Mouse (Mus musculus) E14TG2a.4 (cell line): ENCODE results near the gene Poc5.

ENCODE experiments used
- H3K27me3 ChIP-seq: 2 replicates; pipeline ENCODE4 v1.6.1; 2014; ENCODE audit warnings: low read length, control low read depth; ENCODE audit not compliant: insufficient read depth
- H3K36me3 ChIP-seq: 2 replicates; pipeline ENCODE4 v1.6.1; 2014; ENCODE audit warnings: low read length, control low read depth; ENCODE audit not compliant: insufficient read depth
- H3K4me1 ChIP-seq: replicated peaks from 2 replicates; pipeline ENCODE4 v1.6.1; 2014; ENCODE audit warnings: low read depth, low read length, control low read depth
- H3K4me3 ChIP-seq: replicated peaks from 2 replicates; pipeline ENCODE4 v1.5.1; 2014; ENCODE audit warnings: mild to moderate bottlenecking, low read length
- H3K9me3 ChIP-seq: 2 replicates; pipeline ENCODE4 v1.6.1; 2014; ENCODE audit warnings: low read length, control low read depth
- CTCF ChIP-seq: conservative IDR thresholded peaks from 2 replicates; pipeline ENCODE4 v1.5.1; 2014; ENCODE audit warnings: low read length
- NANOG ChIP-seq: IDR thresholded peaks from 2 replicates; pipeline ENCODE4 v1.6.1; 2014; ENCODE audit warnings: borderline replicate concordance, low read length, mixed read lengths
- POU5F1 ChIP-seq: IDR thresholded peaks from 2 replicates; pipeline ENCODE4 v1.6.1; 2014; ENCODE audit warnings: low read length, borderline replicate concordance

Gene Poc5

GRCm38 (mm10) chr13:96457566-96457965, 69.5 kb downstream of the Poc5 start:
- Histone ChIP-seq H3K4me1 (no peaks in the 10 kb centered on the region), H3K9me3 (no peaks in the 10 kb centered on the region), H3K27me3 (no peaks in the 10 kb centered on the region), H3K4me3 (no peak overlapping the region), H3K36me3 (no peaks in the 10 kb centered on the region)
- TF ChIP-seq NANOG (no peak), CTCF (no peak), POU5F1 (no peak)

GRCm38 (mm10) chr13:96458018-96458417, 69.9 kb downstream of the Poc5 start:
- TF ChIP-seq CTCF (no peak), NANOG (no peak), POU5F1 (no peak)
- Histone ChIP-seq H3K9me3 (no peaks in the 10 kb centered on the region), H3K27me3 (no peaks in the 10 kb centered on the region), H3K4me3 (no peak overlapping the region), H3K36me3 (no peaks in the 10 kb centered on the region), H3K4me1 (no peaks in the 10 kb centered on the region)

- no peaks in the 10 kb centered on the region for H3K27me3 ChIP-seq
- H3K9me3 ChIP-seq: no peaks in the 10 kb centered on the region
- H3K4me1 ChIP-seq: no peaks in the 10 kb centered on the region
- TF ChIP-seq CTCF (no peak), POU5F1 (no peak), NANOG (no peak)
- no peak overlapping the region for H3K4me3 ChIP-seq
- no peaks in the 10 kb centered on the region for H3K36me3 ChIP-seq
These were observed 70.5 kb downstream of the Poc5 start for GRCm38 (mm10) chr13:96458606-96459005.

- Histone ChIP-seq H3K36me3 (no peaks in the 10 kb centered on the region), H3K4me1 (no peaks in the 10 kb centered on the region), H3K27me3 (no peaks in the 10 kb centered on the region), H3K4me3 (no peak overlapping the region), H3K9me3 (no peaks in the 10 kb centered on the region)
- TF ChIP-seq POU5F1 (no peak), CTCF (no peak), NANOG (no peak)
These were observed 74.5 kb downstream of the Poc5 start for GRCm38 (mm10) chr13:96462644-96463043.

- no peaks in the 10 kb centered on the region for H3K36me3 ChIP-seq
- no peaks in the 10 kb centered on the region for H3K27me3 ChIP-seq
- TF ChIP-seq CTCF (no peak), POU5F1 (no peak), NANOG (no peak; the same call in 1 of the 2 replicates)
- H3K9me3 ChIP-seq: no peaks in the 10 kb centered on the region
- H3K4me3 ChIP-seq: no peak overlapping the region
- no peaks in the 10 kb centered on the region for H3K4me1 ChIP-seq
These were observed 77.2 kb downstream of the Poc5 start for GRCm38 (mm10) chr13:96465315-96465714.
